7 mouse cellular contexts compared by ENCODE assay signal in the genomic region with DNA sequence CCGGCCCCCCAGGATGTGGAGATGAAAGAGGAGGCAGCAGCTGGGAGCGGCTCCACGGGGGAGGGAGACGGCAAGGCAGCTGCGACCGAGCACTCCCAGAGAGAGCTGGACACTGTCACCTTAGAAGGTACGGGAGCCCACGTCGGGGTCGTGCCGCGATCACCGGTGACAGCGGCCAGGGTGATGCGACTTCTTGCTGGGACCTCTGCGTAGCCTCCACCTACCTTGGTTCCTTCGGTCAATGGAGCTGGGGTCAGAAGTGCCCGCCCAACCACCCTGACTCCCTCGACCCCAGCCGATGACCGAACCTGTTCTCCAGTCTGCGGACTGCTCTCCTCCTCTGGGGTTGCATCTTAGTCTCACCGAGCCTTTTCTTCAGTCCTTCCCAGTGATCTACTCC. TPM values are rescaled to one million over a fixed set of nuclear protein-coding genes. Genes with fewer than 3 reads are reported as not detected.
A peak's percentile ranks its signal among the peaks of the same experiment; 100 is the strongest.
DNase-seq lines count a peak whose midpoint lies in the region; ATAC-seq and TF ChIP-seq lines count a peak whose summit lies in the region.

No protein-coding gene starts in this region.

- H3K27ac ChIP-seq in testis, adult 2 months (ENCODE audit: control insufficient read depth, insufficient read depth, low read depth, low read length), result peak overlapping the region; percentile 82
- H3K27ac ChIP-seq in liver, embryonic 11.5 days (ENCODE audit: low read depth, low read length), result peak overlapping the region; percentile 80

- no peak for DNase-seq in testis, postnatal 14 days (ENCODE audit: low spot score)
- no peak for DNase-seq in liver, embryonic 11.5 days (ENCODE audit: low spot score)
- DNase-seq in frontal cortex, postnatal 14 days (ENCODE audit: low spot score in 2 of 2), result no peak
- no peak for DNase-seq in ovary, postnatal 36 days (ENCODE audit: low spot score)
- DNase-seq in B cell, adult 2 months, result no peak

- under 1% methylated on average over 23 of the region's 23 CpGs for WGBS in liver, embryonic 11.5 days

- H3K9me3 ChIP-seq in erythroblast, embryonic 14.5 days (ENCODE audit: control insufficient read depth, low read length), result no peaks in the 10 kb centered on the region
- no peaks in the 10 kb centered on the region for H3K9me3 ChIP-seq in liver, embryonic 11.5 days (ENCODE audit: control insufficient read depth, low read length)

- H3K4me2 ChIP-seq in liver, embryonic 11.5 days, result peak overlapping the region; percentile 85

- no peaks in the 10 kb centered on the region for H3K27me3 ChIP-seq in testis, adult 2 months (ENCODE audit: control insufficient read depth, insufficient read depth, low read length)
- H3K27me3 ChIP-seq in erythroblast, embryonic 14.5 days (ENCODE audit: control insufficient read depth), result no peaks in the 10 kb centered on the region; the same call in 1 of the 2 replicates
- H3K27me3 ChIP-seq in liver, embryonic 11.5 days (replicated peaks; ENCODE audit: control insufficient read depth, insufficient read depth, low read length), result no peaks in the 10 kb centered on the region

- peak overlapping the region; percentile 95 for H3K4me3 ChIP-seq in testis, adult 2 months (ENCODE audit: control insufficient read depth, low read depth, low read length)
- peak overlapping the region; percentile 100 for H3K4me3 ChIP-seq in erythroblast, embryonic 14.5 days (replicated peaks)
- H3K4me3 ChIP-seq in liver, embryonic 11.5 days (ENCODE audit: low read depth, low read length), result peak overlapping the region; percentile 100

- no peak for TF ChIP-seq CTCF in testis, adult 2 months (IDR thresholded peaks at IDR 0.05; ENCODE audit: control insufficient read depth, insufficient read depth, insufficient replicate concordance, low read depth, low read length)

- no peak for TF ChIP-seq POLR2A in testis, adult 2 months (IDR thresholded peaks at IDR 0.05; ENCODE audit: control insufficient read depth, low read depth, low read length)

- H3K36me3 ChIP-seq in testis, adult 2 months (ENCODE audit: control insufficient read depth, insufficient read depth, low read length), result peaks cover 3% of the 10 kb centered on the region
- H3K36me3 ChIP-seq in erythroblast, embryonic 14.5 days (ENCODE audit: control insufficient read depth), result peaks cover 36% of the 10 kb centered on the region
- peaks cover 24% of the 10 kb centered on the region for H3K36me3 ChIP-seq in liver, embryonic 11.5 days (ENCODE audit: control insufficient read depth, insufficient read depth, low read length)

- peaks cover 2% of the 10 kb centered on the region for H3K4me1 ChIP-seq in testis, adult 2 months (ENCODE audit: control insufficient read depth, insufficient read depth, low read length)
- H3K4me1 ChIP-seq in erythroblast, embryonic 14.5 days (ENCODE audit: control insufficient read depth), result peaks cover 41% of the 10 kb centered on the region
- no peaks in the 10 kb centered on the region for H3K4me1 ChIP-seq in liver, embryonic 11.5 days (replicated peaks; ENCODE audit: control insufficient read depth, insufficient read depth, low read length)

- peak overlapping the region; percentile 97 for H3K9ac ChIP-seq in liver, embryonic 11.5 days (ENCODE audit: low read depth, low read length)

- peak; percentile 32 for ATAC-seq in liver, embryonic 11.5 days (replicated peaks; ENCODE audit: low FRiP score)

RNA-seq across cellular contexts. Expression of a gene that starts 0.5 kb away (rescaled TPM):
- polyA plus RNA-seq in testis, adult 2 months (2012; rRNA removed), result 70.2 and 78.9 TPM in 2 replicates
- 15.0 and 17.0 TPM in 2 replicates for polyA plus RNA-seq in erythroblast, embryonic 14.5 days (2012)
- 201 and 207 TPM in 2 replicates for polyA plus RNA-seq in liver, embryonic 11.5 days (2014; fragmentation: Nextera tagmentation; extraction: Ambion mirVana)

RNA-seq across cellular contexts. Expression of a gene that starts 18.3 kb away (rescaled TPM):
- 0.48 and 0.63 TPM in 2 replicates for polyA plus RNA-seq in testis, adult 2 months (2012; rRNA removed)
- not detected in 2 replicates for polyA plus RNA-seq in erythroblast, embryonic 14.5 days (2012)
- not detected in 2 replicates for polyA plus RNA-seq in liver, embryonic 11.5 days (2014; fragmentation: Nextera tagmentation; extraction: Ambion mirVana)

RNA-seq across cellular contexts. Expression of a gene that starts 18.7 kb away (rescaled TPM):
- polyA plus RNA-seq in testis, adult 2 months (2012; rRNA removed), result 5.5 and 6.7 TPM in 2 replicates
- polyA plus RNA-seq in erythroblast, embryonic 14.5 days (2012), result 0.03 TPM in 1 of 2 replicates, not detected in the other
- polyA plus RNA-seq in liver, embryonic 11.5 days (2014; fragmentation: Nextera tagmentation; extraction: Ambion mirVana), result not detected in 2 replicates

RNA-seq across cellular contexts. Expression of a gene that starts 36.3 kb away (rescaled TPM):
- polyA plus RNA-seq in testis, adult 2 months (2012; rRNA removed), result 0.28 and 0.42 TPM in 2 replicates
- not detected in 2 replicates for polyA plus RNA-seq in erythroblast, embryonic 14.5 days (2012)
- not detected in 2 replicates for polyA plus RNA-seq in liver, embryonic 11.5 days (2014; fragmentation: Nextera tagmentation; extraction: Ambion mirVana)

RNA-seq across cellular contexts. Expression of a gene that starts 46.4 kb away (rescaled TPM):
- 96.6 and 106 TPM in 2 replicates for polyA plus RNA-seq in testis, adult 2 months (2012; rRNA removed)
- polyA plus RNA-seq in erythroblast, embryonic 14.5 days (2012), result 13.2 and 14.4 TPM in 2 replicates
- 61.9 and 63.6 TPM in 2 replicates for polyA plus RNA-seq in liver, embryonic 11.5 days (2014; fragmentation: Nextera tagmentation; extraction: Ambion mirVana)
